Mouse (Mus musculus) lung, postnatal 0 days (tissue): ENCODE data around the gene Ppp1r9b. TPM values are rescaled to one million over a fixed set of nuclear protein-coding genes. Genes with fewer than 3 reads are reported as not detected.
"Not testable (repeated sequence)": the region's sequence is repeated elsewhere in the genome, so short reads cannot be mapped to it uniquely, and the experiment has no call there.

Experiments used
- ATAC-seq: fragments of 200-750 bp; cut with Nextera tagmentation; 2 replicates; pipeline ENCODE4 v1.8.0; 2017; ENCODE audit warnings: moderate library complexity
- DNase-seq: peaks from one replicate; pipeline ENCODE4 v3.0.0-alpha.2; 2016; ENCODE audit warnings: low spot score
- H3K27ac ChIP-seq: fragments of 300-500 bp; sonication (generic); 2 replicates; pipeline ENCODE4 v1.5.1; 2014; ENCODE audit warnings: antibody characterized with exemption, mild to moderate bottlenecking, low read length, mixed read lengths
- H3K27me3 ChIP-seq: fragments of 300-500 bp; sonication (generic); replicated peaks from 2 replicates; pipeline ENCODE4 v1.6.1; 2014; ENCODE audit warnings: low read length, mixed read lengths; ENCODE audit not compliant: insufficient read depth
- H3K36me3 ChIP-seq: fragments of 300-500 bp; sonication (generic); 2 replicates; pipeline ENCODE4 v1.6.1; 2014; ENCODE audit warnings: low read length, mixed read lengths; ENCODE audit not compliant: insufficient read depth
- H3K4me1 ChIP-seq: fragments of 300-500 bp; sonication (generic); 2 replicates; pipeline ENCODE4 v1.6.1; 2014; ENCODE audit warnings: antibody characterized with exemption, low read depth, low read length, mixed read lengths; ENCODE audit not compliant: insufficient read depth
- H3K4me2 ChIP-seq: fragments of 300-500 bp; sonication (generic); replicated peaks from 2 replicates; pipeline ENCODE4 v1.6.1; 2014; ENCODE audit warnings: low read depth, mild to moderate bottlenecking, low read length, moderate library complexity, mixed read lengths
- H3K4me3 ChIP-seq: fragments of 300-500 bp; sonication (generic); 2 replicates; pipeline ENCODE4 v1.5.1; 2014; ENCODE audit warnings: low read depth, low read length
- H3K9ac ChIP-seq: fragments of 300-500 bp; sonication (generic); replicated peaks from 2 replicates; pipeline ENCODE4 v1.6.1; 2014; ENCODE audit warnings: low read depth, mild to moderate bottlenecking
- H3K9me3 ChIP-seq: fragments of 300-500 bp; sonication (generic); 2 replicates; pipeline ENCODE4 v1.6.1; 2016; ENCODE audit warnings: low read length, mixed read lengths
- CTCF ChIP-seq: IDR thresholded peaks from 2 replicates; pipeline ENCODE4 v1.5.1; 2016; ENCODE audit warnings: antibody characterized with exemption, mild to moderate bottlenecking
- EP300 ChIP-seq: IDR thresholded peaks from 2 replicates; pipeline ENCODE4 v1.6.1; 2016; ENCODE audit warnings: antibody characterized with exemption, mild to moderate bottlenecking, control low read depth
- WGBS: fragments of 180-500 bp; shearing (Covaris S2); extraction: QIAGEN DNeasy Blood & Tissue Kit; methylation state at CpG from one replicate; pipeline ENCODE4 v1.1.7; 2014; 5-methylcytosine and 5-hydroxymethylcytosine counted together
- polyA plus RNA-seq: library from polyadenylated mRNA; unstranded; fragments of >200 nt; fragmentation: Nextera tagmentation; extraction: Ambion mirVana; gene quantifications from 2 replicates; pipeline ENCODE4 v1.2.1, GENCODE M21; 2015

Ppp1r9b gene
- polyA plus RNA-seq, 1 experiment from 2014 or later = 9.8 TPM

DNA sequence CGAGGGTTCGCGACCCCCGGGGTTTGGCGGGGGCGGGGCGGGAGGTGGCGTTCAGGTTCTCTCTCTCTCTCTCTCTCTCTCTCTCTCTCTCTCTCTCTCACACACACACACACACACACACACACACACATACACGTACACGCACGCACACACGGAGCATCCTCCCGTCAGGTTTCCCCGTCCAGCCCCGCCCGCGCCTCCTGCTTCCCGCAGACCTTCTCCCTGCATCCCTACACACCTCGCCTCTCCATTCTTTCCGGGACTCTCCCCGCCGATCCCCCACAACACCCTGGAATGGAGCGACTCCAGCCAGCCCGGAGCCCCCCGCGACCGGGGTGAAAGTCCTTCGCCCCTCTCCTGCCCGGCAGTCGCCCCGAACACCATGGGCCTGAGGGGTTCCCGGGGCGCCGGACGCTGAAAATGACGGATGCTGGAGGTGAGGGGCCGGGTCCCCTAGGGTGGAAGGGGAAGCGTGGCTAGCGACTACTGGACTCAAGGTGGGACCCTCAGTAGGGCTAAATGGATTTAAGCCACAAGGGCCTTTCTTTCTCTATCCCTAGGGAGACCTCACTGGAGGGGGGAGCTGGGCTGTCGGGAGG is 19.4 kb downstream of the Ppp1r9b start:
- Histone ChIP-seq H3K4me1 (peaks cover 8% of the 10 kb centered on the region; the same call in 1 of the 2 replicates), H3K36me3 (no peaks in the 10 kb centered on the region), H3K27ac (no peak overlapping the region), H3K4me3 (peak overlapping the region; percentile 48), H3K27me3 (no peaks in the 10 kb centered on the region), H3K4me2 (peak overlapping the region; percentile 91), H3K9me3 (no peaks in the 10 kb centered on the region), H3K9ac (peak overlapping the region; percentile 41)
- TF ChIP-seq CTCF (no peak), EP300 (no peak)
- DNase-seq (no peak), ATAC-seq (no peak)
- WGBS = 2% methylated on average over 30 of the region's 40 CpGs

DNA sequence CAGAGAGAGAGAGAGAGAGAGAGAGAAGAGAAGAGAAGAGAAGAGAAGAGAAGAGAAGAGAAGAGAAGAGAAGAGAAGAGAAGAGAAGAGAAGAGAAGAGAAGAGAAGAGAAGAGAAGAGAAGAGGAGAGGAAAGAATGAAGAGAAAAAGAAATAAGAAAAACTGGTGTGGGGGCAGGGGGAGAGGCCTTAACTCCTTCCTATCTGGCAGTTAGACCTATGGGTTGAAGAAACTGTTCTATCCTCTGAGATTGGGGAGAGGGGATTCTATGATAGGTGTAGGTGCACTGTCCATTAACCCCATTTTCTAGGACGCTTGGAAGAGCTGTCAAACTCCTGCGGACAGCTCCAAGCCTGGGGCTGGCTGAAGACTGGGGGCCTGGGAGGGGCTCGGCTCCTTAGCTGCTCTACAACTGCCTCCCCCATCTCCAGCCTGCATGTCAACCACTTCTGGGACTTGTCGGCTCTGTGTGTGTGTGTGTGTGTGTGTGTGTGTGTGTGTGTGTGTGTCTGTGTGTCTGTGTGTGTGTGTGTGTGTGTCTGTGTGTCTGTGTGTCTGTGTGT is 20.1 kb downstream of the Ppp1r9b start:
- H3K9me3 ChIP-seq, H3K9ac ChIP-seq, H3K27me3 ChIP-seq, DNase-seq, H3K27ac ChIP-seq, H3K4me3 ChIP-seq, H3K36me3 ChIP-seq, ATAC-seq, H3K4me1 ChIP-seq, H3K4me2 ChIP-seq: not testable (repeated sequence)
- WGBS = 13% methylated on average over 4 of the region's 4 CpGs

GRCm38 (mm10) chr11:95011416-95011815 is 20.6 kb downstream of the Ppp1r9b start:
- Histone ChIP-seq H3K9ac (no peak overlapping the region), H3K27me3 (no peaks in the 10 kb centered on the region), H3K36me3 (no peaks in the 10 kb centered on the region), H3K4me2 (no peak overlapping the region), H3K9me3 (no peaks in the 10 kb centered on the region), H3K4me1 (peaks cover 4% of the 10 kb centered on the region; the same call in 1 of the 2 replicates), H3K4me3 (no peak overlapping the region), H3K27ac (no peak overlapping the region)
- 28% methylated on average over 1 of the region's 1 CpGs for WGBS
- TF ChIP-seq CTCF (no peak), EP300 (no peak)
- ATAC-seq (no peak), DNase-seq (no peak)

GRCm38 (mm10) chr11:95012075-95012474 is 21.2 kb downstream of the Ppp1r9b start:
- Histone ChIP-seq H3K36me3 (no peaks in the 10 kb centered on the region), H3K27me3 (no peaks in the 10 kb centered on the region), H3K9me3 (no peaks in the 10 kb centered on the region), H3K9ac (no peak overlapping the region), H3K27ac (no peak overlapping the region), H3K4me1 (peaks cover under 1% of the 10 kb centered on the region; the same call in 1 of the 2 replicates), H3K4me2 (no peak overlapping the region), H3K4me3 (no peak overlapping the region)
- ATAC-seq = no peak
- no peak for TF ChIP-seq CTCF
- WGBS = 39% methylated on average over 3 of the region's 3 CpGs
- peak; percentile 44 for DNase-seq

- no peaks in the 10 kb centered on the region; the same call in 1 of the 2 replicates for H3K4me1 ChIP-seq
- no peak overlapping the region for H3K4me2 ChIP-seq
- no peaks in the 10 kb centered on the region for H3K36me3 ChIP-seq
- H3K27ac ChIP-seq = no peak overlapping the region
- TF ChIP-seq CTCF (no peak), EP300 (no peak)
- DNase-seq = no peak
- 44% methylated on average over 3 of the region's 3 CpGs for WGBS
- H3K9ac ChIP-seq = no peak overlapping the region
- H3K9me3 ChIP-seq = no peaks in the 10 kb centered on the region
- no peak for ATAC-seq
- no peak overlapping the region for H3K4me3 ChIP-seq
- no peaks in the 10 kb centered on the region for H3K27me3 ChIP-seq
These were observed 21.7 kb downstream of the Ppp1r9b start for GRCm38 (mm10) chr11:95012487-95012886.

DNA sequence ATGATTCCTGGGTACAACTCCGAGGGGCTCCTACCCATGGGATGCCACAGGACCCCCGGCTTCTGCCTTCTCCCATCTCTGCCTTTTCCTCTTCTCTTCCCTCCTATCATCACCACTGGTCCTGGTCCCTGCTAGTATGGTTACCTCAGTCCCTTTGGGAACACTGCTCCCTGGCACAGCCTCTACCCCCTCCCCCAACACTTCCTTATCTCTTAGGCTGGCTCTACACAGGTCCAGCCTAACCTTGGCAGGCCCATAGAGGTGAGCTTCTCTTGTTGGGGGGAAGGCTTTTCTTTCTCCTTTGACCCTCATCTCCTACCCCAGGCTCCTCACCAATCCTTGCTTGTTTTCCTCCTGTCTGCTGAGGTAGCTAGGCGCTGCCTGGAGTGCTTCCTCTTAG is 24.6 kb downstream of the Ppp1r9b start:
- TF ChIP-seq EP300 (no peak), CTCF (no peak)
- Histone ChIP-seq H3K27me3 (no peaks in the 10 kb centered on the region), H3K9ac (no peak overlapping the region), H3K4me1 (no peaks in the 10 kb centered on the region), H3K27ac (no peak overlapping the region), H3K4me2 (no peak overlapping the region), H3K4me3 (no peak overlapping the region), H3K36me3 (no peaks in the 10 kb centered on the region), H3K9me3 (no peaks in the 10 kb centered on the region)
- ATAC-seq = no peak
- no peak for DNase-seq
- 75% methylated on average over 3 of the region's 3 CpGs for whole genome bisulfite sequencing
